Mouse (Mus musculus): ENCODE measurements around the gene Tas1r2. TPM values are rescaled to one million over a fixed set of nuclear protein-coding genes. Genes with fewer than 3 reads are reported as not detected.

Tas1r2 gene
- total RNA-seq, 1 experiment from 2014 or later, result not detected

- DNase-seq, result no peak
These were observed 57.4 kb downstream of the Tas1r2 start for GRCm38 (mm10) chr4:139710467-139711334.

GRCm38 (mm10) chr4:139715241-139715932 lies 62.0 kb downstream of the Tas1r2 start:
- DNase-seq, result no peak

- DNase-seq, result peak; percentile 85
These were observed 63.3 kb downstream of the Tas1r2 start for GRCm38 (mm10) chr4:139716477-139717169.

GRCm38 (mm10) chr4:139718978-139719377 lies 65.6 kb downstream of the Tas1r2 start:
- no peak for DNase-seq

Small RNA genes within 50 kb of the gene (microRNA-seq; reads per million reads assigned to microRNA genes)
- gene Mir7020, result 0 to 0.38 reads per million in 2 experiments

Other genes starting within 250 kb of the Tas1r2 start
- 14.8 and 15.5 TPM in 2 replicates for gene Iffo2, start 123.0 kb upstream of the Tas1r2 start, total RNA-seq (2021)
- not detected in 2 replicates for gene Gm21969, start 50.4 kb upstream of the Tas1r2 start, total RNA-seq (2021)
- gene Aldh4a1, start 30.7 kb upstream of the Tas1r2 start, total RNA-seq (2021), result 54.4 and 97.6 TPM in 2 replicates
- not detected in 2 replicates for gene Pax7, start 180.0 kb downstream of the Tas1r2 start, total RNA-seq (2021)